Mouse (Mus musculus): ENCODE results near the gene Pcyox1. TPM values are rescaled to one million over a fixed set of nuclear protein-coding genes. Genes with fewer than 3 reads are reported as not detected.

The Pcyox1 gene
- total and polyA plus RNA-seq, 3 experiments: 16.0 to 28.1 TPM; not detected in 1

GRCm38 (mm10) chr6:86426358-86426757 is 29.4 kb upstream of the Pcyox1 start, which contains the start of gene Gm44790:
Gm44790 (plus strand) TSS chr6:86426658.
- no peak within 1 kb of the TSS for H3K27ac ChIP-seq (ENCODE audit: control insufficient read depth, low read depth, low read length)
- DNase-seq (ENCODE audit: low read depth, low spot score): no peak
- no peaks in the 10 kb centered on the region for H3K4me1 ChIP-seq (ENCODE audit: control insufficient read depth in 1 of 2, insufficient read depth in 2 of 2, low read length in 2 of 2)
- TF ChIP-seq ETS1 (IDR thresholded peaks at IDR 0.05; ENCODE audit: low read depth, low read length) (no peak), GATA1 (IDR thresholded peaks at IDR 0.05; ENCODE audit: low read depth, low read length) (no peak), MAX (IDR thresholded peaks at IDR 0.05; ENCODE audit: low read length) (no peak), ZC3H11A (IDR thresholded peaks at IDR 0.05; ENCODE audit: low read depth, low read length) (no peak), MAFK (IDR thresholded peaks at IDR 0.05; ENCODE audit: borderline replicate concordance, low read depth, low read length) (no peak), SIN3A (IDR thresholded peaks at IDR 0.05; ENCODE audit: low read length) (no peak)
- no peaks in the 10 kb centered on the region for H3K79me2 ChIP-seq (ENCODE audit: control insufficient read depth, insufficient read depth, low read length, poor library complexity)
- no peaks in the 10 kb centered on the region for H3K27me3 ChIP-seq (ENCODE audit: control insufficient read depth in 1 of 2, insufficient read depth in 2 of 2, low read length in 2 of 2)
- H3K4me3 ChIP-seq (ENCODE audit: control insufficient read depth in 1 of 2, insufficient read depth in 1 of 2, low read depth in 2 of 2, low read length in 2 of 2): no peak within 1 kb of the TSS
- peaks cover 0 to 27% of the 10 kb centered on the region in 2 experiments; a peak in 2 of 4 replicates for H3K36me3 ChIP-seq (ENCODE audit: control insufficient read depth in 1 of 2, insufficient read depth in 2 of 2, low read length in 2 of 2)
- H3K9ac ChIP-seq (ENCODE audit: control insufficient read depth, low read depth, low read length, poor library complexity, severe bottlenecking): no peak within 1 kb of the TSS
- no peaks in the 10 kb centered on the region for H3K9me3 ChIP-seq (replicated peaks; ENCODE audit: insufficient read depth, low read length)

DNA sequence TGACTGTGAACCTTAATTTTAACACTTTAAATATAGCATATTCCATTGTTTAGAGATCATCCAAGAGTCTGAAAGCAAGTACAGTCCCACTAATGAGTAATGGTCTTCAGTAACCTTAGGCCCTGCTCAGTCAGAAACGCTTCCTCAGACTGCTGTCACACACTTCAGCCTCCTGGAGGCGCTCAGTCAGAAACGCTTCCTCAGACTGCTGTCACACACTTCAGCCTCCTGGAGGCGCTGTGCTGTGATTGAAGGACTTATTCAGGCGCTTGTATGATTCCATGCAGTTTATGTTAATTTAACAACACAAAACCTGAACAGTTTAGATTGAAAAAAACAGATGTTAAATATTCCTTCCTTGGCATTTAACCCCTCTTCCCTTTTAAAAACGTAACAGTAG is 23.5 kb upstream of the Pcyox1 start:
- H3K36me3 ChIP-seq (ENCODE audit: control insufficient read depth in 1 of 2, insufficient read depth in 2 of 2, low read length in 2 of 2): peaks cover 0 to 20% of the 10 kb centered on the region in 2 experiments; a peak in 2 of 4 replicates
- no peaks in the 10 kb centered on the region for H3K27me3 ChIP-seq (ENCODE audit: control insufficient read depth in 1 of 2, insufficient read depth in 2 of 2, low read length in 2 of 2)
- H3K9me3 ChIP-seq (replicated peaks; ENCODE audit: insufficient read depth, low read length): no peaks in the 10 kb centered on the region
- H3K27ac ChIP-seq (ENCODE audit: control insufficient read depth, low read depth, low read length): no peak overlapping the region
- TF ChIP-seq CHD1 (IDR thresholded peaks at IDR 0.05; ENCODE audit: low read depth, low read length): no peak
- TF ChIP-seq SMC3 (IDR thresholded peaks at IDR 0.05; ENCODE audit: low read depth, low read length): peak; percentile 51
- TF ChIP-seq CTCF (IDR thresholded peaks at IDR 0.05 in 2 of 3, conservative IDR thresholded peaks at IDR 0.05 in 1 of 3; ENCODE audit: control insufficient read depth in 1 of 3, insufficient read depth in 1 of 3, low read depth in 2 of 3, low read length in 3 of 3, poor library complexity in 1 of 3, severe bottlenecking in 1 of 3): peak; percentile 66 to 93 (median 74)
- DNase-seq (ENCODE audit: low read depth, low spot score): peak; percentile 76
- no peak overlapping the region for H3K4me3 ChIP-seq (ENCODE audit: control insufficient read depth in 1 of 2, insufficient read depth in 1 of 2, low read depth in 2 of 2, low read length in 2 of 2)
- no peaks in the 10 kb centered on the region for H3K79me2 ChIP-seq (ENCODE audit: control insufficient read depth, insufficient read depth, low read length, poor library complexity)
- H3K4me1 ChIP-seq (ENCODE audit: control insufficient read depth in 1 of 2, insufficient read depth in 2 of 2, low read length in 2 of 2): no peaks in the 10 kb centered on the region
- H3K9ac ChIP-seq (ENCODE audit: control insufficient read depth, low read depth, low read length, poor library complexity, severe bottlenecking): no peak overlapping the region

DNA sequence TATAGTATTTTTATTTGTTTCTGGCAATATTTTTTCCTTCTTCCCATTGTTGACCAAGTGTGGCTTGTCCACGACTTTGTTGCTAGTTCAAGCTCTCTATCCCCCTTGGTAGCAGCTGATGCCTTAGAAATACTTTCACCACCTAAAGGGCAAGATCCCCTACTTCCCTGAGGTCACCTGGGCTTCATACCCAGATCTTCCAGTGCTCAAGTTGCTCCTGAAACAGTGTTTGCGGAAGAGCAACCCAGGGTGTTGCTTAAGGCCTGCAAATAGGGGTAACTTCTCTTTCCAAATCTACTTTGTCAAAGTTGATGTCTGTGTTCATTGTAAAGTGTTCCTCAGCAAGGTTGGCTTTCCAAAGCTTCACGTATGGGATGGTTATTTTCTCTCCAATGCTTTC is 22.3 kb upstream of the Pcyox1 start:
- Histone ChIP-seq H3K9me3 (replicated peaks; ENCODE audit: insufficient read depth, low read length) (no peaks in the 10 kb centered on the region), H3K79me2 (ENCODE audit: control insufficient read depth, insufficient read depth, low read length, poor library complexity) (no peaks in the 10 kb centered on the region), H3K9ac (ENCODE audit: control insufficient read depth, low read depth, low read length, poor library complexity, severe bottlenecking) (no peak overlapping the region), H3K4me1 (ENCODE audit: control insufficient read depth in 1 of 2, insufficient read depth in 2 of 2, low read length in 2 of 2) (no peaks in the 10 kb centered on the region), H3K4me3 (ENCODE audit: control insufficient read depth in 1 of 2, insufficient read depth in 1 of 2, low read depth in 2 of 2, low read length in 2 of 2) (no peak overlapping the region), H3K36me3 (ENCODE audit: control insufficient read depth in 1 of 2, insufficient read depth in 2 of 2, low read length in 2 of 2) (peaks cover 0 to 20% of the 10 kb centered on the region in 2 experiments; a peak in 2 of 4 replicates), H3K27me3 (ENCODE audit: control insufficient read depth in 1 of 2, insufficient read depth in 2 of 2, low read length in 2 of 2) (no peaks in the 10 kb centered on the region), H3K27ac (ENCODE audit: control insufficient read depth, low read depth, low read length) (no peak overlapping the region)
- no peak for DNase-seq (ENCODE audit: low read depth, low spot score)
- TF ChIP-seq E2F4 (IDR thresholded peaks at IDR 0.05; ENCODE audit: borderline replicate concordance, low read depth, low read length): no peak
- TF ChIP-seq NELFE (IDR thresholded peaks at IDR 0.05; ENCODE audit: low read depth, low read length): no peak
- no peak for TF ChIP-seq SMC3 (IDR thresholded peaks at IDR 0.05; ENCODE audit: low read depth, low read length)
- no peak for TF ChIP-seq POLR2AphosphoS5 (IDR thresholded peaks at IDR 0.05; ENCODE audit: borderline replicate concordance, low read depth, low read length)
- no peak for TF ChIP-seq ZNF384 (IDR thresholded peaks at IDR 0.05; ENCODE audit: low read depth, low read length)
- TF ChIP-seq ELF1 (IDR thresholded peaks at IDR 0.05; ENCODE audit: low read depth, low read length): no peak
- no peak for TF ChIP-seq CHD1 (IDR thresholded peaks at IDR 0.05; ENCODE audit: low read depth, low read length)
- TF ChIP-seq RCOR1 (IDR thresholded peaks at IDR 0.05; ENCODE audit: low read depth, low read length): no peak
- TF ChIP-seq ETS1 (IDR thresholded peaks at IDR 0.05; ENCODE audit: low read depth, low read length): no peak
- no peak for TF ChIP-seq TCF12 (IDR thresholded peaks at IDR 0.05; ENCODE audit: low read depth, low read length)
- no peak for TF ChIP-seq USF1 (IDR thresholded peaks at IDR 0.05; ENCODE audit: low read depth, low read length)
- no peak for TF ChIP-seq BHLHE40 (IDR thresholded peaks at IDR 0.05; ENCODE audit: borderline replicate concordance, low read depth, low read length)
